Mouse (Mus musculus) ovary, postnatal 14 days (tissue): ENCODE data around the gene Olfr1287.

Source experiments
- DNase-seq: peaks from one replicate; pipeline ENCODE4 v3.0.0; 2022; ENCODE audit warnings: low spot score

The Olfr1287 gene

DNA sequence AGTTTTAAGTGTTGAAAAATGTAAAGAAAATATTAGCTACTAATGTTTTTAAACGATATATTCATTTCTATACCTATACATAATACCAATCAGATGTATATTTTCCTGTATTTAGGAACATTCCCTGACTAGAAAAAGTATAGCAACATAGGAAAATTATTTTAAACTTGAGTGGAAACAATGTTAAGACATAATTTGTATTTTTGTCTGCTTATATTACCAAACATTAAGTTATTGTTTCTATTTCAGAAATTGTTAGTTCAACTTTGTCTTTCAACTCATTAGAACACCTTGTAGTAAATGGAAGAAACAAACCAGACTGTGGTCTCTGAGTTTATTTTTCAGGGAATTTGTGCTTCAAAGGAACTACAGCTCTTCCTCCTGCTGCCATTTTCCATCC lies at the start of gene Olfr1287:
Gene Olfr1287, plus strand, starts transcription at position 301 of the 400 bp plus-strand sequence.
- no peak for DNase-seq

DNA sequence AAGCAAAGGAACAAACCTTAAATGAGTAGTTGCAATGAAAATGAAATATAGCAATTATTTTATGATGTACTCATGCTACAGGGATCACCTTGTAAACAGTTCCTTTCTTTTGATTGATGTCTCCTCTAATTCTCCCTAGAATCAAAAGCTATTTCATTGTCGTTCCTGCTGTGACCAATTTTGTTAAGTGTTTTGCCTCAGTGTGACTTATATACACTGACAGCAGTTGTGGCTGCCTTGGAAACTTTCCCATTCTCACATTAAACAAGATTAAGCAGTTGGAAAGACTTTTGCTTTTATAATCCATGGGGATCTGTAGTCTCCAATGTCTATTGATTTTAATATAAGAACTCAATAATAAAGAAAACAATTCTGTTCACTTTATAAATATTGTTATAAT lies 26.0 kb upstream of the Olfr1287 start, which contains the start of gene Olfr1286:
Gene Olfr1286, minus strand, starts transcription at position 185 of the 400 bp plus-strand sequence.
- no peak for DNase-seq

DNA sequence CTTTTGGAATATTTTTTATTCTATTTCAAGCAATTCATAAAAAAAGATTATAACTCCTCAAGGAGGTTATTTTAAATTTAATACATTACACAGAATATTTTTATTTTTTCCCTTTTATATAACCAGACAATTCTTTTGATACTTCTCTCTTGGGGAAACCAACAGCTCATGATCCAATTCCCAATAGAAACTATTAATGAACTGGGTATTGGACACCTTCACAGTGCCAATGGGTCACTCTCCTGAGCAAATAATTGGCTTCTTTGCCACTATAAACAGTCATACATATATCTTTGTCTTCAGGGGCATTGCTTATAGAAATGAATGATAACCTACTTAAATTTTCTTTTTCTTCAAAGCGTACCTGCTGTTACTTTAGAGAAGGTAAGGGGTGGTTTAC lies 24.9 kb downstream of the Olfr1287 start, which contains the start of gene Olfr1288:
Gene Olfr1288, plus strand, starts transcription at position 301 of the 400 bp plus-strand sequence.
- no peak for DNase-seq

DNA sequence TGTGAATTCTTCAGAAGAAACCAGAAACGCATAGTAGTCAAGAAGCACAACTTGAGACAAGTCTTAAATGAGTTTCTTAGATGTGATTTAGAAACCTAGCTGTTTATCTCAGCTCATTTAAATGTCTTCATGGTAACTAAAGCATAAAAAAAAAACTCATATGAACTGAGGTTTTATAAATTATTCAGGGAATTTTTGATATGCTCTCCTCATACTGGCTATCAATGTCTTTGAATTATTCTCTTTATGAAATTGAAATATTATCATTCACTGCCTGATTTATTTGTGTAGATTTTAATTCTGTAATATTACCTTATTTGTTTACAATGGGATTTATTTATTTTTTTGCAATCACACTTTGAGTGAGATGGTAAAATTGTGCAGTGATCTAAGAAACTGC lies 31.6 kb downstream of the Olfr1287 start, which contains the start of gene Olfr1289:
Gene Olfr1289, plus strand, starts transcription at position 301 of the 400 bp plus-strand sequence.
- DNase-seq = no peak

DNA sequence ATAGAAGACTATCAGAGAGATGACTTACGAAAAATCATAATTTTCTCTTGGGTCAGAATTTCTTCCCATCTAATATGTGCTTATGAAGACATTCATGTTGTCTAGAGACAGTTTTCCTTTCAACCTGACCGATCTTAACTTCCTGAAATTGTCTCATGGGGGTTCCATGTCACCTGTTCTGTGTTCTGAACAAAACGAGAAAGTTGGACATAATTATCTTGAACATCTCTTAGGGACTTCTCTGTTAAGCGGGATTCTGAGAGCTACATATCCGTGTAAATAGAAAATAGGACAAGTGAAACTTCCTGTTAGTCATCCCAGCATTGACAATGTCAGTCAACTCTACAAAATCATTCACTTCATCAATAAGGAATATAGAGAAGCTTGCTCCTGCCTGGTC lies 44.8 kb downstream of the Olfr1287 start, which contains the start of gene Olfr1290:
Gene Olfr1290, minus strand, starts transcription at position 101 of the 400 bp plus-strand sequence.
- no peak for DNase-seq

GRCm38 (mm10) chr2:111496880-111497279 lies 47.9 kb downstream of the Olfr1287 start, which contains the start of gene Olfr1291-ps1:
Gene Olfr1291-ps1 (plus strand): TSS chr2:111497180.
- DNase-seq = no peak
